Mouse (Mus musculus): ENCODE measurements at regions not wholly inside any gene's neighbourhood (a gene's known extent, or its start where the extent isn't known, plus 50 kb on each side); places are given as distances from the start of the nearest gene placed in this dataset.
A peak's percentile ranks its signal among the peaks of the same experiment; 100 is the strongest.

- Histone ChIP-seq H3K4me2 (no peak overlapping the region), H3K4me1 (replicated peaks) (no peaks in the 10 kb centered on the region), H3K9me3 (no peaks in the 10 kb centered on the region), H3K9ac (replicated peaks) (no peak overlapping the region), H3K4me3 (replicated peaks) (no peak overlapping the region), H3K27me3 (no peaks in the 10 kb centered on the region), H3K27ac (no peak overlapping the region), H3K36me3 (no peaks in the 10 kb centered on the region)
- WGBS = 91% methylated on average over 3 of the region's 3 CpGs
- ATAC-seq (ENCODE audit: insufficient number of reproducible peaks, insufficient read depth, low FRiP score, low TSS enrichment, low read depth) = no peak
These were observed 316.0 kb upstream of the Satb1 start for GRCm38 (mm10) chr17:52149068-52149467.

- Histone ChIP-seq H3K4me3 (replicated peaks) (no peak overlapping the region), H3K27me3 (no peaks in the 10 kb centered on the region), H3K9ac (replicated peaks) (no peak overlapping the region), H3K4me2 (no peak overlapping the region), H3K9me3 (no peaks in the 10 kb centered on the region), H3K27ac (no peak overlapping the region), H3K36me3 (no peaks in the 10 kb centered on the region), H3K4me1 (replicated peaks) (no peaks in the 10 kb centered on the region)
- 87% methylated on average over 4 of the region's 4 CpGs for WGBS
- ATAC-seq (ENCODE audit: insufficient number of reproducible peaks, insufficient read depth, low FRiP score, low TSS enrichment, low read depth) = no peak
These were observed 270.8 kb upstream of the Satb1 start for GRCm38 (mm10) chr17:52103891-52104290.

- H3K27ac ChIP-seq = no peak overlapping the region
- no peak overlapping the region for H3K9ac ChIP-seq (replicated peaks)
- H3K36me3 ChIP-seq = no peaks in the 10 kb centered on the region
- H3K4me1 ChIP-seq (replicated peaks) = no peaks in the 10 kb centered on the region
- 28% methylated on average over 4 of the region's 4 CpGs for WGBS
- 0 out of 2 replicates have a peak, but pooled peaks cover 8% of the 10 kb centered on the region for H3K9me3 ChIP-seq
- no peak overlapping the region for H3K4me2 ChIP-seq
- no peak overlapping the region for H3K4me3 ChIP-seq (replicated peaks)
- no peaks in the 10 kb centered on the region for H3K27me3 ChIP-seq
- ATAC-seq (ENCODE audit: insufficient number of reproducible peaks, insufficient read depth, low FRiP score, low TSS enrichment, low read depth) = no peak
These were observed 252.7 kb upstream of the Satb1 start for GRCm38 (mm10) chr17:52085834-52086233.

- Histone ChIP-seq H3K4me1 (replicated peaks) (no peaks in the 10 kb centered on the region), H3K9ac (replicated peaks) (no peak overlapping the region), H3K36me3 (no peaks in the 10 kb centered on the region), H3K27me3 (no peaks in the 10 kb centered on the region), H3K27ac (no peak overlapping the region), H3K4me3 (replicated peaks) (no peak overlapping the region), H3K9me3 (0 out of 2 replicates have a peak, but pooled peaks cover 8% of the 10 kb centered on the region), H3K4me2 (no peak overlapping the region)
- no peak for ATAC-seq (ENCODE audit: insufficient number of reproducible peaks, insufficient read depth, low FRiP score, low TSS enrichment, low read depth)
- 34% methylated on average over 2 of the region's 2 CpGs for whole genome bisulfite sequencing
These were observed 251.4 kb upstream of the Satb1 start for GRCm38 (mm10) chr17:52084455-52084854.

- Histone ChIP-seq H3K4me3 (replicated peaks) (no peak overlapping the region), H3K9ac (replicated peaks) (no peak overlapping the region), H3K36me3 (no peaks in the 10 kb centered on the region), H3K4me1 (replicated peaks) (no peaks in the 10 kb centered on the region), H3K9me3 (0 out of 2 replicates have a peak, but pooled peaks cover 8% of the 10 kb centered on the region), H3K4me2 (no peak overlapping the region), H3K27me3 (no peaks in the 10 kb centered on the region), H3K27ac (no peak overlapping the region)
- WGBS = 86% methylated on average over 7 of the region's 7 CpGs
- no peak for ATAC-seq (ENCODE audit: insufficient number of reproducible peaks, insufficient read depth, low FRiP score, low TSS enrichment, low read depth)
These were observed 246.2 kb upstream of the Satb1 start for GRCm38 (mm10) chr17:52079316-52079715.

- 64% methylated on average over 8 of the region's 8 CpGs for WGBS
- Histone ChIP-seq H3K4me3 (replicated peaks) (no peak overlapping the region), H3K9ac (replicated peaks) (no peak overlapping the region)
These were observed 245.4 kb upstream of the Satb1 start for GRCm38 (mm10) chr17:52078496-52078895.

GRCm38 (mm10) chr17:52077951-52078350 is 244.9 kb upstream of the Satb1 start:
- no peak for ATAC-seq (ENCODE audit: insufficient number of reproducible peaks, insufficient read depth, low FRiP score, low TSS enrichment, low read depth)
- no peaks in the 10 kb centered on the region for H3K27me3 ChIP-seq
- no peaks in the 10 kb centered on the region for H3K4me1 ChIP-seq (replicated peaks)
- no peak overlapping the region for H3K9ac ChIP-seq (replicated peaks)
- no peaks in the 10 kb centered on the region for H3K36me3 ChIP-seq
- H3K4me2 ChIP-seq = no peak overlapping the region
- H3K4me3 ChIP-seq (replicated peaks) = no peak overlapping the region
- no peak overlapping the region for H3K27ac ChIP-seq
- 0 out of 2 replicates have a peak, but pooled peaks cover 8% of the 10 kb centered on the region for H3K9me3 ChIP-seq
- WGBS = 89% methylated on average over 4 of the region's 4 CpGs

More at GRCm38 (mm10) chr17:52078496-52078895, 245.4 kb upstream of the Satb1 start:
- Histone ChIP-seq H3K36me3 (no peaks in the 10 kb centered on the region), H3K27me3 (no peaks in the 10 kb centered on the region), H3K27ac (no peak overlapping the region), H3K9me3 (0 out of 2 replicates have a peak, but pooled peaks cover 8% of the 10 kb centered on the region), H3K4me2 (no peak overlapping the region), H3K4me1 (replicated peaks) (no peaks in the 10 kb centered on the region)
- no peak for ATAC-seq (ENCODE audit: insufficient number of reproducible peaks, insufficient read depth, low FRiP score, low TSS enrichment, low read depth)

GRCm38 (mm10) chr17:52076746-52077145 is 243.7 kb upstream of the Satb1 start:
- no peaks in the 10 kb centered on the region for H3K36me3 ChIP-seq
- no peaks in the 10 kb centered on the region for H3K4me1 ChIP-seq (replicated peaks)
- 89% methylated on average over 2 of the region's 2 CpGs for WGBS
- no peaks in the 10 kb centered on the region for H3K27me3 ChIP-seq
- ATAC-seq (ENCODE audit: insufficient number of reproducible peaks, insufficient read depth, low FRiP score, low TSS enrichment, low read depth) = no peak
- H3K9me3 ChIP-seq = 0 out of 2 replicates have a peak, but pooled peaks cover 8% of the 10 kb centered on the region
- no peak overlapping the region for H3K27ac ChIP-seq
- no peak overlapping the region for H3K4me3 ChIP-seq (replicated peaks)
- H3K4me2 ChIP-seq = no peak overlapping the region
- no peak overlapping the region for H3K9ac ChIP-seq (replicated peaks)

- Histone ChIP-seq H3K4me1 (replicated peaks) (0 out of 2 replicates have a peak, but pooled peaks cover under 1% of the 10 kb centered on the region), H3K27ac (no peak overlapping the region), H3K36me3 (no peaks in the 10 kb centered on the region), H3K9ac (replicated peaks) (no peak overlapping the region), H3K4me2 (no peak overlapping the region), H3K27me3 (peaks cover 4% of the 10 kb centered on the region; the same call in 1 of the 2 replicates), H3K9me3 (no peaks in the 10 kb centered on the region), H3K4me3 (replicated peaks) (no peak overlapping the region)
- ATAC-seq (ENCODE audit: insufficient number of reproducible peaks, insufficient read depth, low FRiP score, low TSS enrichment, low read depth) = no peak
- 59% methylated on average over 2 of the region's 2 CpGs for WGBS
These were observed 234.6 kb upstream of the Satb1 start for GRCm38 (mm10) chr17:52067721-52068120.

- Histone ChIP-seq H3K4me3 (replicated peaks) (no peak overlapping the region), H3K9ac (replicated peaks) (no peak overlapping the region), H3K4me2 (no peak overlapping the region), H3K27me3 (peaks cover 4% of the 10 kb centered on the region; the same call in 1 of the 2 replicates), H3K27ac (no peak overlapping the region), H3K36me3 (no peaks in the 10 kb centered on the region), H3K9me3 (no peaks in the 10 kb centered on the region), H3K4me1 (replicated peaks) (peaks cover 7% of the 10 kb centered on the region)
- WGBS = 88% methylated on average over 5 of the region's 5 CpGs
- ATAC-seq (ENCODE audit: insufficient number of reproducible peaks, insufficient read depth, low FRiP score, low TSS enrichment, low read depth) = no peak
These were observed 231.5 kb upstream of the Satb1 start for GRCm38 (mm10) chr17:52064618-52065017.

GRCm38 (mm10) chr17:52063121-52063520 is 230.0 kb upstream of the Satb1 start:
- Histone ChIP-seq H3K36me3 (no peaks in the 10 kb centered on the region), H3K4me1 (replicated peaks) (peaks cover 7% of the 10 kb centered on the region), H3K4me3 (replicated peaks) (no peak overlapping the region), H3K9ac (replicated peaks) (no peak overlapping the region), H3K9me3 (no peaks in the 10 kb centered on the region), H3K27ac (no peak overlapping the region), H3K27me3 (no peaks in the 10 kb centered on the region), H3K4me2 (no peak overlapping the region)
- ATAC-seq (ENCODE audit: insufficient number of reproducible peaks, insufficient read depth, low FRiP score, low TSS enrichment, low read depth) = no peak
- 46% methylated on average over 4 of the region's 4 CpGs for WGBS

GRCm38 (mm10) chr17:52062096-52062665 is 229.1 kb upstream of the Satb1 start:
- Histone ChIP-seq H3K36me3 (no peaks in the 10 kb centered on the region), H3K4me3 (replicated peaks) (peak overlapping the region; percentile 19; the same call in 1 of the 2 replicates), H3K27me3 (no peaks in the 10 kb centered on the region), H3K9me3 (no peaks in the 10 kb centered on the region), H3K9ac (replicated peaks) (no peak overlapping the region), H3K4me1 (replicated peaks) (peaks cover 7% of the 10 kb centered on the region), H3K27ac (no peak overlapping the region), H3K4me2 (peak overlapping the region; percentile 42)
- WGBS = 20% methylated on average over 11 of the region's 11 CpGs
- ATAC-seq (ENCODE audit: insufficient number of reproducible peaks, insufficient read depth, low FRiP score, low TSS enrichment, low read depth) = no peak

Measured in limb, embryonic 12.5 days (tissue).